Mouse (Mus musculus) layer of hippocampus, postnatal 36 days (tissue): ENCODE measurements around the gene Cwh43. TPM values are rescaled to one million over a fixed set of nuclear protein-coding genes. Genes with fewer than 3 reads are reported as not detected.

Experiments used
- DNase-seq, 2 experiments: peaks; one replicate each; pipeline ENCODE4 v3.0.0; 2022
- total RNA-seq, 2 experiments: library from RNA; stranded (reverse); gene quantifications; 2 replicates each; pipeline ENCODE4 v1.2.3; 2021

Cwh43 gene
- under 1 TPM; 0.48 to 0.82 TPM for total RNA-seq

DNA sequence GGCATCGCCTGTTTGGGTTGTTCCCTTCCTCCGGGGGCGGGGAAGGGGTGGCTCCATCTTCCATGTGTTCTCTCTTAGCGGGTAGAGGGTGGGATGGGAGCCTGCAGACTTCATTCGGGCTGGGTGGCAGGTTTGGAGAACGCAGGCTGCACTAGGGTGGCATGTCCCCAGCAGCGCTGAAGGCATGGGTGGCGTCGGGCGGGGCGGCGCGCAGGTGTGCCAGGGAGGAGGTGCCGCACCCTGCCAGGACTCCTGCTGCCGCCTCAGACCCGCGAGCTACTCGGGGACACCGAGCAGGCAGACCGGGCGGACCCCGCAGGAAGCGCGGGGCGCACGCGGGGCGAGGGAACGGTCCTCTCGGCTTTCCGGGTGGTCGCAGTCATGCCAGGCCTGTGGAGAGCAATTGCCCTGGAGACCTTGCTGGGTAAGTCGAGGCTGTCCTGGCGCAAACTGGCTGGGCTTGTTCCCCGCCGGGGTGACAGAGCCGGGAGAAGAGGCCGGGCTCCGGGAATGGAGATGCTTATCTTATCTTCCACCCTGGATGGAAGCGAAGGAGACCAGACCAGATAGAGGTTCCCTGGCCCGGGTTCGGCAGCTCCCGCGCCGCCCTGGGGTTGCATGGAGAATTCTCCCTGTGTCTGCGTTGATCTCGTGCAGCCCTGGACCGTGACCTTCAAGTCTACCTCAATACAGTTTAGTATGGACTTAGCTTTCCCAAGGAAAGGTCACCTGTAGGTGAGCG is at the start of gene Cwh43:
TSS of gene Cwh43 (plus strand) at position 95 of the 742 bp plus-strand sequence.
- peak; percentile 19 to 40 for DNase-seq

- DNase-seq: no peak
Measured at GRCm38 (mm10) chr5:73359134-73359751, 46.6 kb upstream of the Cwh43 start.

GRCm38 (mm10) chr5:73359752-73360141 is 46.1 kb upstream of the Cwh43 start:
- DNase-seq: peak; percentile 41 to 43

DNA sequence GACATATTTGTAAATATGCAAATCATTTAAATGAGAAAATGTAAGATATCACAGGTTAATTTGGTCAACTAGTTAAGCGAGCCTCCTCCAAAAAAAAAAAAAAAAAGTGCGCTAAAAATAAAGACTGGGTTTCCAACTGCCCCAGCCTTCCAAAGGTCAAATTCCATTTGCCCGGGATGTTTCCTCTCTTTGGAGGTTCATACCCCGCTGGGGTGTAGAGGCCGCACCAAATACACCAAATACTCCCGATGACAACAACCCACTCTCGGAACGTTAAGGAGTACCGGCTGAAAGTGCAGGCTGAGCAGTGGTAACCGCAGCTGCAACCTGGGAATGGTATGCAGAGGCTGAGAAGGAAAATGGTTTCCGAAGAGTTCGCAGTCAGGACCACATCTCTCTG is 45.6 kb upstream of the Cwh43 start:
- DNase-seq: no peak

DNA sequence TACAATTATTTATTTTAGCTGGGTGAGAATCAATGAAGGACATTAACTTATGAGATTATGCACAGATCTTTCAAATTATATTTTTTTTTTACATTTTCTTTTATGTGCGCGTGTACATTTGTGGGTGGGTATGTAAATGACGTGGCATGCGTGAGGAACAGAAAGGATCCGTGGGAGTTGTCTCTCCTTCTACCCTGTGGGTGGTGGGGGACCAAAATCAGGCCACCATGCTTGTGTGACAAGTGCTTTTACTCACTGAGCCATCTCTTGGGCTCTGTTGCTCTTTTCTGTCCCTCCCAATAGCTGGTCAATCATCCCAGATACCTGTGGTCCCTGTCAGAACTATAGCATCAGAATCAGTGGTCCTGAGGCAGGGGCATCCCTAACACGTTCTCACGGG is 43.5 kb upstream of the Cwh43 start:
- DNase-seq: no peak

GRCm38 (mm10) chr5:73362791-73363190 is 43.1 kb upstream of the Cwh43 start:
- no peak for DNase-seq

- no peak for DNase-seq
Measured at GRCm38 (mm10) chr5:73364107-73364864, 41.6 kb upstream of the Cwh43 start.

GRCm38 (mm10) chr5:73367906-73368305 is 38.0 kb upstream of the Cwh43 start:
- DNase-seq: no peak

DNA sequence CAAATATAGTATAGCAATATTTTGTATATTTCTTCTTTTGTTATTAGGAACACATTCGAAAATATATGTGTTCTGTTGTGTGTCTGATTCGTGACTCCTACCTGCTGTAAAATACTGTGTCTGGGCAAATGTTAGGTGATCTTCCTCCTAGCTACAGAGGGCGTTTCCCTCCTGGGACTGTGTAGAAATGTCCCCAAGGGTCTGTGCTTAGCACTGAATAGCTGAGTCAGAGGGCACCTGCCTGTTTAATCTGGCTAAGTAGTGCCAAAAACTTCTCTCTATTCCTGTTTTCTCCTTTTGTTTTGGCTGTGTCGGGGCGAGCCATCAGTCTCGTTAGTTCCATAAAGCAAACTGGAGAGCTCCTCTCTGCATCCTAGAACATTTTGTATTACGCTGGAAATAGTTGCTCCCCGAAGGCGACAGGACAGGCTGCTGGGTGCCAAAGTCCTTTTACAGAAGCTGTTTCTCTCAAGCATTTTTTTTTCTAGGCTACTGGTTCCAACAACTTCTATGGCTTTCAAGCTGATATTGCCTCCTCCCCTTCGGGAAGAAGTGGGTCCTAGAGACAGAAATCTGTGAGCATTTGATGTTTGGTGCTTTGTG is 36.9 kb upstream of the Cwh43 start:
- DNase-seq: peak in 1 of 2 experiments; percentile 21

GRCm38 (mm10) chr5:73369731-73370130 is 36.1 kb upstream of the Cwh43 start:
- no peak for DNase-seq

- DNase-seq: no peak
Measured at GRCm38 (mm10) chr5:73372601-73373000, 33.3 kb upstream of the Cwh43 start.

- no peak for DNase-seq
Measured at GRCm38 (mm10) chr5:73373184-73373583, 32.7 kb upstream of the Cwh43 start.

DNA sequence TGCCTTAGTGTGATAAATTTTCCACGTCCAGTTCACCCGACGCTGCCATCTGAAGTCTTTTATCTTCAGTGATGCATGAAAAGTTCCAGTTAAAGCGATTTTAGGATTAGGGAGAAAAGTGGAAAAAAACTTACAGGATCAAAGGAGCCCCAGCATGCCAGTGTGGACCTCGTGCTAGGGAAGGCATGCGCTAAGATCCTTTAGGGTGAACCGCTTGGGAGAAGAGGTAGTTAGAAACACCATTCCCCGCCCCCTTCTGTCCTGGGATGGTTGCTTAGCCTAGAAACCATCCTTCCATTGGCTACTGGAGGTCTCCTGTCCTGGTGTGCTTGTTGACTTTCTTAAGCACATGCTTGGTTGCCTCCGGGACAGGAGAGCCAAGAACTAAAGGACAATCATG is 29.8 kb upstream of the Cwh43 start:
- no peak for DNase-seq

DNA sequence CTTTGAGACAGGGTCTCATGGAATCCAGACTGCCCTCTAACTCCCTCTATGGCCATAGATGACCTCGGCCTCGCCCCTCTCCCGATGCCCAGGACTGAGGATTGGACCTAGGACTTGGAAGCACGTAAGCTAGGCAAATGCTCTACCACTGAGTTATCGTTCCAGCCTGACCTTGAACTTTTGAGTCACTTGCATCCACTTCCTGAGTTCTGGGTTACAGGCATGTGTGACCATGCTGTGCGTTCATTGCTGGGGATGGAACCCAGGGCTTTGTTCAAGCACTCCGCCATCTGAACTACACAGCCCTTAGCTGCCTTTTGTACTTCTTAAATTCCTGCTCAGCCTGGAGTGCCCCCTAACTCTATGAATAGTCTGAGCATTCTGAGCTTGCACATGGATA is 29.4 kb upstream of the Cwh43 start:
- DNase-seq: no peak

- DNase-seq: peak; percentile 78 to 88
Measured at GRCm38 (mm10) chr5:73379908-73380307, 26.0 kb upstream of the Cwh43 start.

GRCm38 (mm10) chr5:73380829-73381228 is 25.0 kb upstream of the Cwh43 start:
- no peak for DNase-seq

DNA sequence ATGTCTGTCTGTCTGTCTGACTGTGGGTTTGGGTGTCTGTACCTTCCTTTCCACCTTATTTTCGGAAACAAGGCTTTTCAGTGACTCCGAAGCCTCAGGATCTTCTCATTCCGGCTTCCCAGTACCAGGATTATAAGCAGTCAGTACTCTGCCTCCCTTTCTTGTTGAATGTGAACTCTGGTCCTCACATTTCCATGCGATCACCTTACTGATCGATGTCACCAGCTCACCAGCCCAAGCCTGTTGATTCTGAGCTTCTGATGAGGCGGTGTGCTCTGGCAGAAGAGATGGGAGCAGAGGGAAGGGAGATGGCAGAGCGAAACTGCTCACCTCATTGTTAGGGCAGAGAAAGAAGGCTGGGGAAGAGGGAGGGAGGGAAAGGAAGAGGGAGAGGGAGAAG is 24.4 kb upstream of the Cwh43 start:
- no peak for DNase-seq

DNA sequence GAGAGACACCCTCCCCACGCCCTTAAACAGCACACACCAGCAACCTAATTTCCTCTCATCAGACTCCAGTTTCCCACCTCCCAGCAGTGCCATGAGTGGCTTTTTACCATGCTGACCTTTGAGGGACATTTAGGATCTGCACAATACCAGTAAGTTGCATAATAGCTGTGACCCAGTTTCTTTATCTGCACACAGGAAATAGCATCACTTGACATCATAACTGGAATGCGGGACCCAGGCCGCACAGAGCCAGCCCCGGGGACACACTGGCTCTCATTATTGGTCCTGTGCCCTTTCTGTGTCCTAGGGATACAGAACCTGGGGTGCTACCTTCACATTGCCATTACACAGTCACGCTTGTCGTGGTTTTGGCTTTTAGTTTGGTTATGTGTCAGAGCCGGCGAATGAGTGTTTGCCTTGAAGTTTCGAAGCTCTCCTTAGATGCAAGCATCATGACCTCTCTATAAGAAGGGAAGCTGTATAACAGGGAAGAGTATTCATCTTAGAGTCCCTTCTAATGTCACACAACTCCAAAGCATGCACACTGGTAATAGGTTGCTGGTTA is 23.8 kb upstream of the Cwh43 start:
- no peak for DNase-seq

DNA sequence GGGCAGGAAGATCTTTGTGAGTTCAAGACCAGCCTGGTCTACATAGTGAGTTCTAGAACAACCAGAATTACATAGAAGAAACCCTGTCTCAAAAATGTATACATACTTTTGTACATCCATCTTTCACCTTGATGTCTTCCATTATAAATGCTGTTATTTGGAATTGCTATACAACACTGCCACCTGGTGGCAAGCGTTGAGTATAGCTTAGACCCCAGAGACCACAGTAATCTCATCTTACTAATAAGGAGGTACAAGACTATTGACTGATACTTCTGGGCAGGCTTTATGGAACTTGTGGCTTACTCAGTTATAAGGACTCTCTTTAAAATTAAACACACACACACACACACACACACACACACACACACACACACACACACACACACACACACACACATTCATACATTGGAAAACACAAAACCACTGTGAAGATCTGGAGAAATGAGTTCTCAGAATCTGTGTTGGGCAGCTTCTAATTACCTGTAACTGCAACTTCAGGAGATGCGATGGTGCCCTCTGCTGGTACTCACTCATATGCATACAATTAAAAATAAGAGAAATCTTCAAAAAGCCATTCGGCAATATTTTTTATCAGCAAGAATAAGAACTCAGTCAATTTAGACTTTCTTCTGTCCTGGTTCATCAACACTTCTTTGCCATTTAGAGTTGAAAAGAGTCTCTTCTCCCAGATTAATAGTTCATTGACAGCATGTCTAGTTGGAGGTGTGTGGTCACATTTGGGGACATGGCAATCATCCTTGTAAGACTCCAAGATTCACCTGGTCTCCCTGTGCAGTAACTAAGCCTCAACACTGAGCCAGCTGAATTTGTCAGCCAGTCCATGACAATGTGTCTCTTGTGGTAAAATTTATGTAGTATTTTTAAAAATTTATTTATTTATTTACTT is 22.9 kb upstream of the Cwh43 start:
- DNase-seq: peak in 1 of 2 experiments; percentile 49

GRCm38 (mm10) chr5:73383647-73383970 is 22.3 kb upstream of the Cwh43 start:
- DNase-seq: no peak

GRCm38 (mm10) chr5:73393041-73393440 is 12.8 kb upstream of the Cwh43 start:
- no peak for DNase-seq
